Mouse (Mus musculus) layer of hippocampus, adult 18-20 months (tissue): ENCODE measurements around the gene Gm21905. TPM values are rescaled to one million over a fixed set of nuclear protein-coding genes. Genes with fewer than 3 reads are reported as not detected.

Experiments
- DNase-seq, 2 experiments: peaks; one replicate each; pipeline ENCODE4 v3.0.0; 2022; ENCODE audit warnings: low spot score in 2 of 2
- long read RNA-seq: library from polyadenylated mRNA; stranded (forward); transcript quantifications from one replicate; pipeline ENCODE4 v2.0.0, GENCODE M21; 2021
- total RNA-seq, 2 experiments: library from RNA; stranded (reverse); gene quantifications; 2 replicates each; pipeline ENCODE4 v1.2.3; 2021

Gene Gm21905
- total RNA-seq, result not detected
- long read RNA-seq, result 0 reads

DNA sequence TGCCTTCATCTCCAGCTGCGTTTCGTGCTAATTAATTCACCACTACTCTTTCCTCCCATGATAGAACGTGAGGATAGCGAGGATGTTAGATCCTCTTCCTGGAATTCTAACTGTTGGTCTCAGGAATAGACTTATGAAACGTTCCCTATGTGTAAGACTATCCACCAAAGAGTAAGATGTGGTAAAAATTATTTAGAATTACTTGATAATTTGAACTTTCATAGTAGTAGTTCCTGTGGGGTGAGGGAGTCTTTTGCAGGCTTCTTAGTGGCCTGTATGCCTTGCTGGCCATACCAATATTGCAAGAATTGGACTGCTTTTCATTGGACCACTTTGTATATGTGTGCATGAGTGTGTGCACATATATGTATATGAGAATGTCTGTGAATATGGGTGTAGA lies at the start of gene Gm21905:
Gm21905 (minus strand) TSS at position 101 of the 400 bp plus-strand sequence.
- no peak for DNase-seq

DNA sequence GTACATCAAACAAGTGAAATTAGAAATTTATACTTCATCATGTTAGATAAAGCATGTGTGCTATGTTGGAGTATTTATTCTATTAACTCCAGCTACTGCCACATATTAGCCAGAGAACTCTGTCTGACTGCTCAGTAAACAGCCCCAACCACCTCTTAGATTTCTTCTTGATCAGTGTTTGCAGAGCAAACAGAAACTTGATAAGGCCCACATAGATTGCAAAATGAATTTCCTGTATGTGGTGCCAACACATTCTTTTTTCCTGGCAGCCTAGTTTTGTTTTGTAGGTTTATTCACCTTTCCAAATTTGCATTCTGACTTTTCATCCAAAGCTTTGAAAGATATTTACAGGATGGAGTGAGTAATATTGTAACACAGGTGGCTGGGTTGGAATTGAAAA lies 44.2 kb upstream of the Gm21905 start:
- DNase-seq, result no peak

- DNase-seq, result no peak
Measured at GRCm38 (mm10) chr5:67981946-67982526, 35.8 kb upstream of the Gm21905 start.

DNA sequence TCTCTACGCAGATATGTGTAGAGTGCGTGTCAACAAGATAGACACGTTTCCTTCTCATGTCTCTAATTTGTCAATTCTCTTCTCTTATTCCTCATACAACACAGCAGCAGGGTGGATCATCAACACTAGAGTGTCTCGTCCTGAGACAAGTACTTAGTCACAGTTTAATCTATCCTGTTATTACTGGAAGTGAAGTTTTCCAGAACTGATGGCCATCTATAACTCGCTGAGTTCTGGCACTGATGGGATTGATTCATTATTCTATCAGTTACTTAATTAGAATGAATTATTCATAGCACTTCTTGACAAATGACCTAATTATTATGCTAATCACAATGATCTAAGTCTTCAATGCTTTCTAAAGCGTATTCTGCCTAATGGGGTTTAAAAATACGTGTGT lies 23.3 kb upstream of the Gm21905 start:
- no peak for DNase-seq

- DNase-seq, result no peak
Measured at GRCm38 (mm10) chr5:67961708-67962629, 15.7 kb upstream of the Gm21905 start.

DNA sequence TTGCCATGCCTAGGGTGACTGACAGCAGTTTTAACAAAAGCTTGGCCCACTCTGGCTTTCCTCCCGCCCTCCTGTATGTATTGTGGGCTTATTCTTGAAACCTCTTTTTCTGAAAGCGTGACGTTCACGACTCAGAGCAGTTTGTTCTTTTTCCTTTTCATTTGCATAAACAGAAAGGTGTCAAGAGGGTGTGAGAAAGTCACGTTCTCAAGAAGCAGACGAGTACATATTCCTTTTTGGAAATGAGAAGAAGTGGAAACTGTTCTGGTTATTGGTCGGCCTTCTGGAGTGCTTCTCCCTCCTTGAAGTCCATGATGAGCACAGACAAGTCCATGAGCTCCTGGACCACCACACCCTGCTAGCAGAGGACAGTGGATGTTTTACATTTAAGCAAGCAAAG lies 9.3 kb upstream of the Gm21905 start:
- DNase-seq, result no peak

DNA sequence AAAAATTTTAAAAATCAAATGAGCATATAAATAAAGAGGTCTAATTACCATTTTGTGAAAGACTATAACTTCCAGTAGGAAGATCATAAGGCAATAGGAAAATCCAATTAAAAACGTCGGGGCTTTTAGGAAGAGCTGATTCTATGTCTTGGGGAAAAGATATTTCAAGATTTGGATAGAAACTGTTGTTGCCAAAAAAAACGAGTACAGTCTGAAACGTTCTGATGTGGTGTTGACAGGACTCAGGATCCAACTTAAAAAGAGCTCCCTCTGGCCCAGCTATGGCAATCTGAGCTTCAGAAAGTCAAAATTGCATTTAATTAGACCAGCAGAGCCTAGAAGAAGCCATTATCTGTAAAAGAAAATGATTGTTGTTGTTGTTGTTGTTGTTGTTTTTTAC lies 7.9 kb upstream of the Gm21905 start:
- DNase-seq, result peak in 1 of 2 experiments; percentile 17

GRCm38 (mm10) chr5:67948074-67948473 lies 1.9 kb upstream of the Gm21905 start:
- DNase-seq, result peak in 1 of 2 experiments; percentile 23

DNA sequence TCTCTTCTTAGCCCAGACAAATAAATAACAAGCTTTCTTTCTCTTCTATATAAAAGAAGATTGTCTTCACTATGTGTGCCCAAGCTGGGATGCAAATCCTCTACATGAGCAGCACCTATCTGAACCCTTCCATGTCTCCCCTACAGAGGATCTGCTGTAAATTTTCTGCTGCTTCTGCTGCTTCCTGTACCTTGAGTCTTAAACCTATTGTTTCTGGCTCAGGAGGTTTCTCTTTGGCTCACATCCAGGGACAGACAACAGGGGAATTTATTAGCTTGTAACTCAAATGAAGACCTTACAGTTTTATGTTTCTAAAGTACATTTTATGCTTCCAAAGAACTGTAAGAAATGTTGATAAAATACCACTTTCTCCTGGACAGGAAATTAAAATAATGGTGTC lies 785 bp upstream of the Gm21905 start:
- DNase-seq, result no peak

GRCm38 (mm10) chr5:67944074-67944785 lies 2.0 kb downstream of the Gm21905 start:
- no peak for DNase-seq

GRCm38 (mm10) chr5:67943199-67943598 lies 3.0 kb downstream of the Gm21905 start:
- no peak for DNase-seq

DNA sequence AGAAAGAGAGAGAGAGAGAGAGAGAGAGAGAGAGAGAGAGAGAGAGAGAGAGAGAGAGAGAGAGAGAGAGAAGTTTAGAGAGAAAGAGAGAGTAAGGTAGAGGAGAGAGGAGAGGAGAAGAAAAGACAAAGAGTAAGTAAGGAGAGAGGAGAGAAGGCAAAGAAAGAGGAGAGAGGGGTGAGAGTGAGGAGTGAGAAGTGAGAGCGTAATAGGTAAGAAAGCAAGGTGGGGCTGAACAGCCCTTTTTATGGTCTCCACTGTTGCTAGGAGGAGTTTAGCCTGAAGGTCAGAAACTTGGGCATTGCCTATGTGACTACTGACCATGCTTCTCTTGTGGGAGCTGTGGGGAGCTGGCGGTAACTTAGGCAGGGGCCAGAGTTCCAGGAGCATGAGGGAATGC lies 4.9 kb downstream of the Gm21905 start, which contains the start of gene Gm5108:
Gm5108 (plus strand) TSS at position 301 of the 400 bp plus-strand sequence.
- DNase-seq, result no peak

- DNase-seq, result no peak
Measured at GRCm38 (mm10) chr5:67931623-67932022, 14.6 kb downstream of the Gm21905 start.

GRCm38 (mm10) chr5:67930584-67930983 lies 15.6 kb downstream of the Gm21905 start:
- no peak for DNase-seq

DNA sequence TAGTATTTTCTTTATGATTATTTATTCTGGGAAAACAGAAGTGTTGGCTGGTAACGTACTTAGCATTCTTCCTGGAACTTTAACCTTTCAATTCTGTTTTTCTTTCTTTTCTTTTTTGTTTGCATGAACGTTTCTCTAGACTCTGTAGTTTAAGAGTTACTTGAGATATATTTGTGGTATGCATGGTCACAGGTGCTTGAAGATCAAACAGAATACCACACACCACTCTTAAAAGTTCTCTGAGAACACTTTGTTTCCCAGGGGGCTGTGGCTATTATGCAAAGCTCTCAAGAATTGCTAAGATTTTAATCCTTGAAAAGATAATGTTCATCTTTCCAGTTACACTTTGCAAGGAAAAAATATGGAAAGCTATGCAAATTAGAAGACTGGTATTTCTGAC lies 41.7 kb downstream of the Gm21905 start:
- no peak for DNase-seq

DNA sequence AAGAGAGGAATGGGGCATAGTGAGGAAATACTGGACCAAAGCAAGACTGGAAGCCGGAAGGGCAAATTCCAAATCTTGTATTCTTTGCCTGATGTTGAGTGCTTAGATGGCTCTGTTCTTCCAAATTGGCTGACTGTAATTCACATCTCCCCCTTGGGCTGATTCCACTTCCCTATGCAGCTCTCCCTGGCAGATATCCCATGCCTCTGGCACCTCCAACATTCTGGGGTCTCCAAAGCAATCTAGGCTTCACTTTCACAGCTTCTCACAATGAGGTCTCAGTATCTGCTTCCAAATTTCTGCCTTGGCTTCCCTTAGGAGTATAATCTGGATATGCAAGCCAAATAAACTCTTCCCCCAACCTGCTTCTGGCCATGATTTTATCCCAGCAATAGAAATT lies 47.3 kb downstream of the Gm21905 start:
- DNase-seq, result no peak

DNA sequence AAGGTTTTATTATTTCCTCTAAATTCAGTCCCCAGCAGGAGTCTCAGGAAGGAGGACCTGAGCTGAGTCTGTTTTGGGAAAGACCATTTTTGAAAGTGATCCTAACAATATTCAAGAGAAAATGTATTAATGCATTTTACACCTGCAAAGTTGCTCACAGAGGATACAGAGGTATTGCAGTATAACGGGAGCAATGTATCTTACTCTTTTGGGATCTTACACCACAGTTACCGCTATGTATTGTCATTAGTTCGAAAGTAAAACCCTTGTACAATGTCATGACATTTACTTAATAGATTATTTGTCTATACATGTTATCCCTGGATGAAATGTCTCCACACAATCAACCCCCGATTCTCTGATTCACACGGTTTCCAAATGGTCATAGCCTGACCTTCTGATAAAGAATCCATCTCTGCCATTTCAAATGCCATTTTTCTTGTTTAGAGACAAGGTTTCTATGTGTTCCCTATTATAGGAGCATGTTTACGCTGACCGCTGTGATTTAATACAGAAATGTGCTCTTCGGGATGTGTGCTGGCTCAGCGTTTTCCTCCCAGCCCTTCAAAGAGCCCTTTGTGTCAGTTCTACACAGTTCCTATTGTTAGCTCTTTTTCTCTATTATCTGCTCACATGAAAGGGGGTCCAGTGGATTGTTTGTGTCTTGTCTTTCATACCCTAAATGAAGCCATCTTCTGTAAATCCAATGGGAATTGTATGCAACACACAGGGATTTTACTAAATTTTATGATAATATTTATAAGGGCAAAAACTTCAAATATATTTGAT lies 61.6 kb downstream of the Gm21905 start:
- DNase-seq, result peak in 1 of 2 experiments; percentile 36

GRCm38 (mm10) chr5:67883564-67884171 lies 62.6 kb downstream of the Gm21905 start:
- DNase-seq, result no peak
